Mouse (Mus musculus) heart, postnatal 0 days (tissue): ENCODE results near the gene Cd101.

Experiments
- CTCF ChIP-seq: IDR thresholded peaks from 2 replicates; pipeline ENCODE4 v1.5.1; 2016; ENCODE audit warnings: antibody characterized with exemption, control low read depth, low read depth
- EP300 ChIP-seq: IDR thresholded peaks from 2 replicates; pipeline ENCODE4 v1.6.1; 2016; ENCODE audit warnings: antibody characterized with exemption, low read depth

DNA sequence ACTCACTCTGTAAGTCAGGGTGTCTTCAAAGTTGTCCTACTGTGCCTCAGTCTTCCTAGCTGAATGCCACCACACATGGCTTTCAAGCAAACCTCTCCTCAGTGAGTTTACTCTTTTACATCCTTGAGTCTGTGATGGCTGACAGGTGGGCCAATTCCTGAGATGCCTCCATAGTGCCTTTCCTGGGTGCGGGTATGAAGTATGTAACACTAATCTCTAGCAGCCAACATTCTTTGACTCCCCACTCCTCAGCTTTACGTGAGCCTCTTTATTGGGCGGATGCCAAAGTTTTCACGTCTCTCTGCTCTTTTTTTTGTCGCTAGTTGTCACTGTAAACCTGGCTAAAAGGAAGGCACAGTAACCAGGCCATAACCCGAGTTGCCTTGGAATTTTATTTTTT is 24.0 kb downstream of the Cd101 start:
- TF ChIP-seq CTCF (no peak), EP300 (no peak)
